Mouse (Mus musculus): Measurements from ENCODE around the gene Nt5c1a.

Nt5c1a gene

DNA sequence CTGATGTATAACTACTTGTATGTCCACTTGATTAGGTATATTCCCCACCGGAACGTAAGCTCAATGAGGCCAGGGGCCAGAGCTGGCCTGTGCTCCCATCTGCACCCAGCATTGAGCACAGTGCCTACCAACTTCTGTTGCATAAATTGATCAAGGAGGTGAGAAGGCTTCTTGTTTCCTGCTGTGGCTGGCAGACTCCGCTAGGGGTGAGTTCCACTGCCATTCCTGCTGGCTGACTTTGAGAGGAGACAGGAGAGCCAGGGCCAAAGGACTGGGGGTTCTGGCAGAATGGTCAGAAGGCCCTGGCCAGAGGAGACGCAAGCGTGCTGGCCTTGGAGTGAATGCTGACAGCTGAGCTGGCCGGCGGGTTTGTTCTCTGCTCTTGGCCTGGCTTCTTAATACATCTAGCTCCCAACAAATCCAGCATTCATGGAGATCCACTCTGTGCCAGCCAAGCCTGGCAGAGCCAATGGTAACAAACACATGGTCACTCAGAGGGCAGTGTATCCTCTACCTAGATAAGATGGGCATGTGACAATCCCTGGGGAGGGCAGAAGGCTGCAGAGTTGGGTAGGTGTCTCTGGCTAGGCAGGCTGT lies 47.8 kb downstream of the Nt5c1a start:
- H3K27me3 ChIP-seq (ENCODE audit: control insufficient read depth, insufficient read depth, low read length, poor library complexity, severe bottlenecking): no peaks in the 10 kb centered on the region
- no peaks in the 10 kb centered on the region for H3K36me3 ChIP-seq (ENCODE audit: control insufficient read depth, insufficient read depth, low read length, poor library complexity, severe bottlenecking)
- DNase-seq (ENCODE audit: low read depth, low spot score): no peak

DNA sequence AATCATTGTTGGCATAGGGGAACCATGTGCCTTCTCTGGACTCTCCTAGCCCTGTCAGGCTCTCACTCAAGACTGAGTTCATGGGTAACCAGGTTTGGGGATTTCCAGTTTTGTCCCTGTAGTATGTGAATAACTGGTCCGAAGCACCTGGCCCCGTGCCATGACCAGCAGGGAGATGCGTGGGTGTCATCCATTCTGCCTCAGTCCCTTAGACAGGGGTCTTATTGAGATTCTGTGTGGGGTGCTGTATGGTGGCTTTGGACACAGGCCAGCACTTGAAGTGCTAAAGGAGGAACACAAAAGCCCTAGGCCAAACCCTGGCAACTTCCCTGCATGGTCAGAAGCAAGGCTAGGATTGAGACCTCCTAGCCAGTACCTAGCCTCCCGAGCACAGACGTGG lies 50.9 kb downstream of the Nt5c1a start:
- Histone ChIP-seq H3K36me3 (ENCODE audit: control insufficient read depth, insufficient read depth, low read length, poor library complexity, severe bottlenecking) (no peaks in the 10 kb centered on the region), H3K27me3 (ENCODE audit: control insufficient read depth, insufficient read depth, low read length, poor library complexity, severe bottlenecking) (no peaks in the 10 kb centered on the region)
- no peak for DNase-seq (ENCODE audit: low read depth, low spot score)

DNA sequence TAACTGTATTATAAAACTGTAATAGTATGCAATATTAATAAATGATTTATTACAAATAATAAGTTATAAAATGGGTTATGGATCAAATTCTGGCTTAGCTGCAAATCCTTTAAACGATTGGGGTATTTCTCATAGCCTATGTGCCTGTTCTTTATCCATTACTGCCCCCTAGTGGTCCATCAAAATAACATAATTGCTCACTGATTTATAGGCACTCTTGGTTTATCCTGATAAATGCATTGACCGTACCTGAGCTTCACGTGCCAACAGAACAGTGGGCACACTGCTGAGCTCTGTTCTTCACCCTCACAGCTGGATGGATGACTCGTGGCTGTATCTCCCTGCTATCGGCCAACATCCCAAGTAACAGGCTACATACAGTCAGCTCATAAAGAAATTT lies 53.3 kb downstream of the Nt5c1a start:
- no peaks in the 10 kb centered on the region for H3K27me3 ChIP-seq (ENCODE audit: control insufficient read depth, insufficient read depth, low read length, poor library complexity, severe bottlenecking)
- H3K36me3 ChIP-seq (ENCODE audit: control insufficient read depth, insufficient read depth, low read length, poor library complexity, severe bottlenecking): no peaks in the 10 kb centered on the region
- DNase-seq (ENCODE audit: low read depth, low spot score): peak; percentile 78

DNA sequence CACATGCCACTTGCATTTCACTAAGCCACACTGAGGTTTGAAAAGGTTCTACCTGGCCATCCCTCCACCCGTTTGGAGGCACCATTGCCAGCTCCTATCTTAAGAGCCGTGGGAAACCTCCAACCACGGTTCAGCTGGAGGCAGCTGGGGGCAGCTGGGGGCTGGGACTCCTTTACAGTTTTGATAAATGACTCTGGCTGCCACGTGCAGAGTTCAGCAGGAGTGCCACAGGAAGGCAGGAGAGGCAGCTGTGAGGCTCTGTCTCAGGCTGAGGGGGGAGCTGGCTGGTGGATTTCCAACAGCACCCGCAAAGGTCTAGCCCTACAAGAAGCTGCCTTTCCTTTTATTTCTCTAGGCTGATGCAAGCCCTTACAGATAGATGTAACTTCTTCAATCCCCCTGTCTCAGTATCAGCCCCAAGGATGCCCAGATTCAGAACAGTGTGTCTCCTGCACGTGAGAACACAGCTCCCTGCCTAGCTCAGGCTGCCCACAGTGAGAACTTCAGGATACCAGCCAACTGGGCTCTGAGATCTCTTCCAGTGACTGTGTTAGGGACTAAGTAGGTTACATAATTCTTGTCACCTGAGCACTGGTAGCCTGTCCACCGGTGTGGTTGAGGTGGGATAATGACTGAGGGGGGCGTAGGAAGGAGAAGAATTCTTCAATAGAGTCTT lies 58.9 kb downstream of the Nt5c1a start:
- DNase-seq (ENCODE audit: low read depth, low spot score): no peak
- Histone ChIP-seq H3K36me3 (ENCODE audit: control insufficient read depth, insufficient read depth, low read length, poor library complexity, severe bottlenecking) (no peaks in the 10 kb centered on the region), H3K27me3 (ENCODE audit: control insufficient read depth, insufficient read depth, low read length, poor library complexity, severe bottlenecking) (no peaks in the 10 kb centered on the region)

DNA sequence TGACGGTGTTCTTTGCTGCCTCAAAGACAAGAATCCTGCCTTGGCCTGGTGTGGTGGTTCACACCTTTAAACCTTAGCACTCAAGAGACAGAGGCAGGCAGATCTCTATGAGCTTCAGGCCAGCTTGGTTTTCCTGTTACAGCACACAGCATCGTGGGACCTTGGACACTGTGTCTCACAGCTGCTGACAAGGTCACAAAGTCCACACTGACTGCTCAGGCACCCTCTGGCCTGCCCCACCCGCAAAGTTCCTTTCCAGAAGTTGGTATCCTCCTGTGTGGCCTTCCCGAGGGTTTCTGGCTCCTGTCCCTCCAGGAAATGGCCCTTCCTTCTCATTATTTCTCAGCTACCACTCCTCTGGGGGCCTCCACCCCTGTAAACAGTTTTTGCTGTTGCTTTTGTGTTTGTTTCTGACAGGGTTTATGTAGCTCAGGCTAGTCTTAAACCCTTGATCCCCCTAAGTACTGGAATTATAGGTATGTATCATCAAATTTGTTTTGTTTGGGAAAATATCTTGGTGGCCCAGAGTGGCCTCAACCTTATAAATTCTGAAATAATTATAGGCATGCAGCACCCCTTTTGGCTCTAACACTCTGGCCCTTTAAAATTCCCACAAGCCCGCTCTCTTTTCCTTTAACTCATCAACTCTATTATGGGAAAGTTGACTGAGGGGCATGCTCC lies 60.6 kb downstream of the Nt5c1a start, which contains the start of gene Pabpc4:
Pabpc4 (plus strand) TSS at position 631 of the 681 bp plus-strand sequence.
- no peaks in the 10 kb centered on the region for H3K27me3 ChIP-seq (ENCODE audit: control insufficient read depth, insufficient read depth, low read length, poor library complexity, severe bottlenecking)
- no peaks in the 10 kb centered on the region for H3K36me3 ChIP-seq (ENCODE audit: control insufficient read depth, insufficient read depth, low read length, poor library complexity, severe bottlenecking)
- DNase-seq (ENCODE audit: low read depth, low spot score): no peak
